Mouse (Mus musculus) heart, embryonic 16.5 days (tissue): ENCODE results near the gene Pms1. TPM values are rescaled to one million over a fixed set of nuclear protein-coding genes. Genes with fewer than 3 reads are reported as not detected.

ENCODE experiments used
- ATAC-seq: fragments of 200-750 bp; cut with Nextera tagmentation; replicated peaks from 2 replicates; pipeline ENCODE4 v1.8.0; 2017; ENCODE audit warnings: moderate number of reproducible peaks; ENCODE audit not compliant: insufficient read depth, low FRiP score; ENCODE audit errors: extremely low read depth
- H3K27ac ChIP-seq: fragments of 300-500 bp; sonication (generic); 2 replicates; pipeline ENCODE4 v1.5.1; 2014; ENCODE audit warnings: mild to moderate bottlenecking, low read length, control low read depth, moderate library complexity
- H3K27me3 ChIP-seq: fragments of 300-500 bp; sonication (generic); 2 replicates; pipeline ENCODE4 v1.6.1; 2014; ENCODE audit warnings: low read length, mixed read lengths; ENCODE audit not compliant: control insufficient read depth, insufficient read depth
- H3K36me3 ChIP-seq: fragments of 300-500 bp; sonication (generic); 2 replicates; pipeline ENCODE4 v1.6.1; 2014; ENCODE audit not compliant: control insufficient read depth, insufficient read depth
- H3K4me1 ChIP-seq: fragments of 300-500 bp; sonication (generic); 2 replicates; pipeline ENCODE4 v1.6.1; 2014; ENCODE audit warnings: low read length, mixed read lengths; ENCODE audit not compliant: control insufficient read depth, insufficient read depth
- H3K4me2 ChIP-seq: fragments of 300-500 bp; sonication (generic); 2 replicates; pipeline ENCODE4 v1.6.1; 2014; ENCODE audit warnings: low read depth, mild to moderate bottlenecking, control low read depth, low read length
- H3K4me3 ChIP-seq: fragments of 300-500 bp; sonication (generic); 2 replicates; pipeline ENCODE4 v1.5.1; 2014; ENCODE audit warnings: mild to moderate bottlenecking, control low read depth, low read length
- H3K9ac ChIP-seq: fragments of 300-500 bp; sonication (generic); 2 replicates; pipeline ENCODE4 v1.6.1; 2014; ENCODE audit warnings: low read length, control low read depth
- H3K9me3 ChIP-seq: fragments of 300-500 bp; sonication (generic); replicated peaks from 2 replicates; pipeline ENCODE4 v1.6.1; 2016; ENCODE audit warnings: low read length; ENCODE audit not compliant: control insufficient read depth
- whole genome bisulfite sequencing: fragments of 180-500 bp; shearing (Covaris S2); extraction: QIAGEN DNeasy Blood & Tissue Kit; methylation state at CpG from one replicate; pipeline ENCODE4 v1.1.7; 2014; 5-methylcytosine and 5-hydroxymethylcytosine counted together
- polyA plus RNA-seq: library from polyadenylated mRNA; unstranded; fragments of >200 nt; fragmentation: Nextera tagmentation; extraction: Ambion mirVana; gene quantifications from 2 replicates; pipeline ENCODE4 v1.2.1, GENCODE M21; 2015

The Pms1 gene
- polyA plus RNA-seq, 1 experiment from 2014 or later: 10.3 TPM

GRCm38 (mm10) chr1:53186301-53186700 is 110.5 kb downstream of the Pms1 start:
- 83% methylated on average over 3 of the region's 3 CpGs for WGBS
- Histone ChIP-seq H3K9me3 (no peaks in the 10 kb centered on the region), H3K4me1 (no peaks in the 10 kb centered on the region), H3K9ac (no peak overlapping the region), H3K27me3 (no peaks in the 10 kb centered on the region), H3K4me2 (no peak overlapping the region), H3K36me3 (no peaks in the 10 kb centered on the region), H3K4me3 (no peak overlapping the region), H3K27ac (no peak overlapping the region)
- ATAC-seq: no peak

GRCm38 (mm10) chr1:53157715-53158114 is 139.1 kb downstream of the Pms1 start:
- H3K4me1 ChIP-seq: no peaks in the 10 kb centered on the region
- H3K9ac ChIP-seq: no peak overlapping the region
- H3K36me3 ChIP-seq: no peaks in the 10 kb centered on the region
- H3K27me3 ChIP-seq: no peaks in the 10 kb centered on the region
- no peak for ATAC-seq
- H3K27ac ChIP-seq: no peak overlapping the region
- no peak overlapping the region for H3K4me2 ChIP-seq
- WGBS: 78% methylated on average over 6 of the region's 6 CpGs
- H3K4me3 ChIP-seq: no peak overlapping the region
- no peaks in the 10 kb centered on the region for H3K9me3 ChIP-seq

Other genes starting within 250 kb of the Pms1 start
- gene Mstn, start 235.4 kb downstream of the Pms1 start, polyA plus RNA-seq: 1.4 and 1.5 TPM in 2 replicates
- not detected in 2 replicates for gene 1700019A02Rik, start 109.4 kb downstream of the Pms1 start, polyA plus RNA-seq
- gene Ormdl1, start 77 bp upstream of the Pms1 start, polyA plus RNA-seq: 28.6 and 31.2 TPM in 2 replicates
- gene Gm28778, start 93 bp upstream of the Pms1 start, polyA plus RNA-seq: not detected in 2 replicates
- 26.0 and 29.2 TPM in 2 replicates for gene Osgepl1, start 16.6 kb upstream of the Pms1 start, polyA plus RNA-seq
- 8.5 TPM in 1 of 2 replicates, not detected in the other for gene Asdurf, start 55.6 kb upstream of the Pms1 start, polyA plus RNA-seq
- 0.17 and 0.42 TPM in 2 replicates for gene Gm28551, start 55.6 kb upstream of the Pms1 start, polyA plus RNA-seq
- 55.7 and 61.6 TPM in 2 replicates for gene Asnsd1, start 55.7 kb upstream of the Pms1 start, polyA plus RNA-seq